Comparison of ENCODE assay signal across 8 mouse cellular contexts in the genomic region with DNA sequence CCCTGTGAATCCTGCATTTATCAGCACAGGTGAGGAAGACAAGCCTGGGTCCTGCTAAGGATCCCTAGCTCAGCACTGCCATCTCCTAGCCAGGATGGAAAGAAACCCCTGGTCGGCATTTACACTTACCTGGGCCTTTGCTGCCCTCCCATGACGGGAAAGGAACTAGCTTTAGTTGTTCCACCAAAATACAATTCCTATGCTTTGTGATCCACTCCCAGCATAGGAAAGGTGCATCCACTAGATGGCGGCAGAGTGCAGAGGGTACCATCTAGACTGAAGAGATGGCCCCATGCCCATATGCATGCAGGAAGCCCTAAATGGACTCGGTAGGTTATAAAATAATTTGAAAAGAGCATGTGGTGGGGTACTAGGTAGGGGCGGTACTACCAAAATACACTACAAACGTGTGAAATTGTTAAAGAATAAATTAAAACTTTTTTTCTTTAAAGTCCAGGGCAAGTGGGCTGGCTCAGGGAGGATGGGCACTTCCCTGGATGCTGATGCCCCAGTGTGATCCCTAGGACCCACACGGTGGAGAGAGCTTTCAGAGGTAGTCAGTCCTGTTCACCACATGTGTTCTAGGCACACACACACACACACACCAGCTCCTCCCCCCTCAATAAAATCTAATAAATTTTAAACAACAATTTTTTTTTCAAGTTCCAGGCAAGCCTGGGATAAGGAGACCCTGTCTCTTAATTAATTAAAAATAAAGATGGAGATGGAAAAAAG. TPM values are rescaled to one million over a fixed set of nuclear protein-coding genes. Genes with fewer than 3 reads are reported as not detected.
A peak's percentile ranks its signal among the peaks of the same experiment; 100 is the strongest.
DNase-seq lines count a peak whose midpoint lies in the region; ATAC-seq lines count a peak whose summit lies in the region.

No protein-coding gene starts in this region.

- H3K9ac ChIP-seq in hindbrain, embryonic 13.5 days: no peak overlapping the region

- H3K4me3 ChIP-seq in hindbrain, embryonic 13.5 days: no peak overlapping the region

- H3K27me3 ChIP-seq in hindbrain, embryonic 13.5 days: no peaks in the 10 kb centered on the region

- H3K4me1 ChIP-seq in hindbrain, embryonic 13.5 days (replicated peaks): peaks cover 17% of the 10 kb centered on the region

- peak; percentile 89 for DNase-seq in T-cell, adult 2 months (ENCODE audit: low spot score)
- peak; percentile 85 to 94 for DNase-seq in cerebellum, postnatal 14 days
- peak; percentile 60 to 73 for DNase-seq in frontal cortex, postnatal 14 days (ENCODE audit: low spot score in 2 of 2)
- peak; percentile 72 to 87 for DNase-seq in layer of hippocampus, postnatal 14 days (ENCODE audit: low spot score in 2 of 2)
- peak; percentile 94 for DNase-seq in lung, postnatal 36 days
- DNase-seq in right cerebral cortex, adult 2 months (ENCODE audit: low spot score in 2 of 2): peak; percentile 87 to 91
- peak; percentile 69 to 70 for DNase-seq in urinary bladder, adult 18-20 months (ENCODE audit: low spot score in 2 of 2)

- peaks cover 43% of the 10 kb centered on the region for H3K36me3 ChIP-seq in hindbrain, embryonic 13.5 days

- H3K9me3 ChIP-seq in hindbrain, embryonic 13.5 days: no peaks in the 10 kb centered on the region

- H3K4me2 ChIP-seq in hindbrain, embryonic 13.5 days: no peak overlapping the region

- ATAC-seq in hindbrain, embryonic 13.5 days (ENCODE audit: low FRiP score): peak; percentile 40

- WGBS in hindbrain, embryonic 13.5 days: 16% methylated on average over 7 of the region's 7 CpGs

- H3K27ac ChIP-seq in hindbrain, embryonic 13.5 days: peak overlapping the region; percentile 0; the same call in 1 of the 2 replicates

RNA-seq across cellular contexts. Expression of a gene that starts 14.7 kb away (rescaled TPM):
- 343 and 348 TPM in 2 replicates for polyA plus RNA-seq in hindbrain, embryonic 13.5 days (2015; fragmentation: Nextera tagmentation; extraction: Ambion mirVana)
- 100 to 1,000 TPM; 123 to 124 TPM for total RNA-seq in layer of hippocampus, postnatal 14 days (2021)

RNA-seq across cellular contexts. Expression of a gene that starts 14.8 kb away (rescaled TPM):
- polyA plus RNA-seq in hindbrain, embryonic 13.5 days (2015; fragmentation: Nextera tagmentation; extraction: Ambion mirVana): 58.2 and 58.7 TPM in 2 replicates
- total RNA-seq in layer of hippocampus, postnatal 14 days (2021): 10 to 100 TPM; 56.1 to 58.9 TPM

RNA-seq across cellular contexts. Expression of a gene that starts 45.6 kb away (rescaled TPM):
- not detected in 2 replicates for polyA plus RNA-seq in hindbrain, embryonic 13.5 days (2015; fragmentation: Nextera tagmentation; extraction: Ambion mirVana)
- total RNA-seq in layer of hippocampus, postnatal 14 days (2021): not detected
